In genomic region chr13:69541209-69541608, GRCm38 (mm10) we compare ENCODE assay signal across 8 mouse cellular contexts. TPM values are rescaled to one million over a fixed set of nuclear protein-coding genes. Genes with fewer than 3 reads are reported as not detected.
A peak's percentile ranks its signal among the peaks of the same experiment; 100 is the strongest.
DNase-seq lines count a peak whose midpoint lies in the region; ATAC-seq and TF ChIP-seq lines count a peak whose summit lies in the region.
"Had no signal": no experiment of that assay in that cellular context is flagged by ENCODE, and none has a peak within 500 bp of the region (broad histone marks: within the 10 kb centered on the region; RNA-seq: fewer than 3 reads in every experiment).

No protein-coding gene starts in this region.

- no peaks in the 10 kb centered on the region for H3K27me3 ChIP-seq in limb, embryonic 15.5 days
- 0 out of 2 replicates have a peak, but pooled peaks cover 7% of the 10 kb centered on the region for H3K27me3 ChIP-seq in limb, embryonic 10.5 days (ENCODE audit: low read depth, poor library complexity, severe bottlenecking)
- H3K27me3 ChIP-seq in myocyte (ENCODE audit: control insufficient read depth, insufficient read depth, insufficient read length) = no peaks in the 10 kb centered on the region

- no peak overlapping the region for H3ac ChIP-seq in myocyte (ENCODE audit: control insufficient read depth, insufficient read length)

- DNase-seq in heart, adult 11 months = peak; percentile 95
- DNase-seq in heart, adult 8-10 months (ENCODE audit: low spot score) = no peak
- no peak for DNase-seq in limb, embryonic 10.5 days (ENCODE audit: low spot score)
- DNase-seq in cerebellum, postnatal 14 days = peak; percentile 75 to 84
- DNase-seq in retina, postnatal 1 day = no peak

- no peak overlapping the region for H3K4me3 ChIP-seq in limb, embryonic 15.5 days
- H3K4me3 ChIP-seq in limb, embryonic 10.5 days = no peak overlapping the region
- no peak overlapping the region for H3K4me3 ChIP-seq in myocyte

- no peaks in the 10 kb centered on the region for H3K79me2 ChIP-seq in myocyte (ENCODE audit: control insufficient read depth, insufficient read depth)

- WGBS in limb, embryonic 15.5 days = 70% methylated on average over 6 of the region's 6 CpGs
- WGBS in limb, embryonic 10.5 days = 92% methylated on average over 6 of the region's 6 CpGs

- no peaks in the 10 kb centered on the region for H3K9me3 ChIP-seq in limb, embryonic 15.5 days
- no peaks in the 10 kb centered on the region for H3K9me3 ChIP-seq in limb, embryonic 10.5 days (replicated peaks)

- ATAC-seq in limb, embryonic 15.5 days (ENCODE audit: insufficient number of reproducible peaks, low FRiP score, low TSS enrichment, low read depth) = no peak

- no peak overlapping the region for H3K4me2 ChIP-seq in limb, embryonic 15.5 days
- peak overlapping the region; percentile 48 for H3K4me2 ChIP-seq in myocyte (ENCODE audit: low read depth)
- H3K4me2 ChIP-seq: hindbrain, embryonic 14.5 days had no signal

- TF ChIP-seq POLR2A in myocyte (IDR thresholded peaks at IDR 0.05; ENCODE audit: insufficient read length, low read depth) = no peak

- H3K36me3 ChIP-seq in limb, embryonic 15.5 days = no peaks in the 10 kb centered on the region
- H3K36me3 ChIP-seq in limb, embryonic 10.5 days = no peaks in the 10 kb centered on the region
- no peaks in the 10 kb centered on the region for H3K36me3 ChIP-seq in myocyte (ENCODE audit: control insufficient read depth, insufficient read depth)

- peaks cover 53% of the 10 kb centered on the region for H3K4me1 ChIP-seq in limb, embryonic 15.5 days
- H3K4me1 ChIP-seq in limb, embryonic 10.5 days = peaks cover 48% of the 10 kb centered on the region

- H3K27ac ChIP-seq in limb, embryonic 15.5 days = peak overlapping the region; percentile 81
- H3K27ac ChIP-seq in limb, embryonic 10.5 days = no peak overlapping the region
- H3K27ac ChIP-seq: hindbrain, embryonic 14.5 days had no signal

- no peak overlapping the region for H3K9ac ChIP-seq in limb, embryonic 15.5 days
- H3K9ac ChIP-seq: hindbrain, embryonic 14.5 days had no signal

TF ChIP-seq in myocyte, 11 proteins besides CTCF, POLR2A, EP300 and RAD21:
- TF ChIP-seq TCF3 (IDR thresholded peaks at IDR 0.05; ENCODE audit: insufficient read length, low read depth) (no peak), MYOG (IDR thresholded peaks at IDR 0.05; ENCODE audit: control insufficient read depth in 1 of 3, insufficient read depth in 1 of 3, insufficient read length in 2 of 3, low read depth in 2 of 3) (no peak), USF1 (IDR thresholded peaks at IDR 0.05; ENCODE audit: low read depth) (no peak)

RNA-seq across cellular contexts. Expression of gene Tent4a, which starts 6.8 kb away (rescaled TPM):
- total RNA-seq in heart, adult 8-10 months (2022) = 10 to 100 TPM; 10.6 to 14.1 (median 11.9) TPM
- 4.9 and 6.2 TPM in 2 replicates for polyA plus RNA-seq in limb, embryonic 15.5 days (2015; fragmentation: Nextera tagmentation; extraction: Ambion mirVana)
- 6.0 TPM in 2 replicates for polyA plus RNA-seq in limb, embryonic 10.5 days (2016; fragmentation: Nextera tagmentation; extraction: Ambion mirVana)
- 12.1 TPM for polyA plus RNA-seq in myocyte (2012; fragmentation: generic; extraction: Trizol)

RNA-seq across cellular contexts. Expression of gene Nsun2, which starts 7.7 kb away (rescaled TPM):
- total RNA-seq in heart, adult 8-10 months (2022) = 10 to 100 TPM; 43.6 to 51.5 (median 47.4) TPM
- polyA plus RNA-seq in limb, embryonic 15.5 days (2015; fragmentation: Nextera tagmentation; extraction: Ambion mirVana) = 132 and 136 TPM in 2 replicates
- polyA plus RNA-seq in limb, embryonic 10.5 days (2016; fragmentation: Nextera tagmentation; extraction: Ambion mirVana) = 172 and 198 TPM in 2 replicates
- 60.4 TPM for polyA plus RNA-seq in myocyte (2012; fragmentation: generic; extraction: Trizol)

Comparison
In these comparisons a context has a peak if more than half of its experiments do, and no peak if none do; other contexts are left out.
1. DNase-seq: peak in heart, adult 11 months (single experiment) and cerebellum, postnatal 14 days (2 of 2); none in heart, adult 8-10 months (single experiment), limb, embryonic 10.5 days (single experiment) and retina, postnatal 1 day (single experiment).